Mouse (Mus musculus) midbrain, embryonic 16.5 days (tissue): ENCODE results near the gene Prcd. TPM values are rescaled to one million over a fixed set of nuclear protein-coding genes. Genes with fewer than 3 reads are reported as not detected.
"Not testable (repeated sequence)": the region's sequence is repeated elsewhere in the genome, so short reads cannot be mapped to it uniquely, and the experiment has no call there.

ENCODE experiments used
- ATAC-seq: fragments of 200-750 bp; cut with Nextera tagmentation; 2 replicates; pipeline ENCODE4 v1.8.0; 2017; ENCODE audit warnings: moderate TSS enrichment
- H3K27ac ChIP-seq: fragments of 300-500 bp; sonication (generic); 2 replicates; pipeline ENCODE4 v1.5.1; 2014; ENCODE audit warnings: mild to moderate bottlenecking, low read length, mixed read lengths
- H3K27me3 ChIP-seq: fragments of 300-500 bp; sonication (generic); 2 replicates; pipeline ENCODE4 v1.6.1; 2014; ENCODE audit warnings: low read depth, low read length, mixed read lengths; ENCODE audit not compliant: control insufficient read depth, insufficient read depth
- H3K36me3 ChIP-seq: fragments of 300-500 bp; sonication (generic); 2 replicates; pipeline ENCODE4 v1.6.1; 2014; ENCODE audit warnings: mild to moderate bottlenecking, low read length, moderate library complexity, mixed read lengths; ENCODE audit not compliant: control insufficient read depth, insufficient read depth
- H3K4me1 ChIP-seq: fragments of 300-500 bp; sonication (generic); 2 replicates; pipeline ENCODE4 v1.6.1; 2014; ENCODE audit warnings: mild to moderate bottlenecking, low read length, mixed read lengths; ENCODE audit not compliant: control insufficient read depth, insufficient read depth
- H3K4me2 ChIP-seq: fragments of 300-500 bp; sonication (generic); 2 replicates; pipeline ENCODE4 v1.6.1; 2014; ENCODE audit warnings: mild to moderate bottlenecking, low read length, mixed read lengths
- H3K4me3 ChIP-seq: fragments of 300-500 bp; sonication (generic); 2 replicates; pipeline ENCODE4 v1.5.1; 2014; ENCODE audit warnings: low read depth, mild to moderate bottlenecking, low read length, moderate library complexity, mixed read lengths
- H3K9ac ChIP-seq: fragments of 300-500 bp; sonication (generic); 2 replicates; pipeline ENCODE4 v1.6.1; 2014; ENCODE audit warnings: low read depth, low read length, mixed read lengths
- H3K9me3 ChIP-seq: fragments of 300-500 bp; sonication (generic); replicated peaks from 2 replicates; pipeline ENCODE4 v1.6.1; 2014; ENCODE audit warnings: mild to moderate bottlenecking, low read length, mixed read lengths; ENCODE audit not compliant: control insufficient read depth, poor library complexity, severe bottlenecking
- WGBS: fragments of 180-500 bp; shearing (Covaris S2); extraction: QIAGEN DNeasy Blood & Tissue Kit; methylation state at CpG from one replicate; pipeline ENCODE4 v1.1.7; 2014; 5-methylcytosine and 5-hydroxymethylcytosine counted together
- polyA plus RNA-seq: library from polyadenylated mRNA; unstranded; fragments of >200 nt; fragmentation: Nextera tagmentation; extraction: Ambion mirVana; gene quantifications from 2 replicates; pipeline ENCODE4 v1.2.1, GENCODE M21; 2015

Gene Prcd
- polyA plus RNA-seq, 1 experiment from 2014 or later, result 4.4 TPM

DNA sequence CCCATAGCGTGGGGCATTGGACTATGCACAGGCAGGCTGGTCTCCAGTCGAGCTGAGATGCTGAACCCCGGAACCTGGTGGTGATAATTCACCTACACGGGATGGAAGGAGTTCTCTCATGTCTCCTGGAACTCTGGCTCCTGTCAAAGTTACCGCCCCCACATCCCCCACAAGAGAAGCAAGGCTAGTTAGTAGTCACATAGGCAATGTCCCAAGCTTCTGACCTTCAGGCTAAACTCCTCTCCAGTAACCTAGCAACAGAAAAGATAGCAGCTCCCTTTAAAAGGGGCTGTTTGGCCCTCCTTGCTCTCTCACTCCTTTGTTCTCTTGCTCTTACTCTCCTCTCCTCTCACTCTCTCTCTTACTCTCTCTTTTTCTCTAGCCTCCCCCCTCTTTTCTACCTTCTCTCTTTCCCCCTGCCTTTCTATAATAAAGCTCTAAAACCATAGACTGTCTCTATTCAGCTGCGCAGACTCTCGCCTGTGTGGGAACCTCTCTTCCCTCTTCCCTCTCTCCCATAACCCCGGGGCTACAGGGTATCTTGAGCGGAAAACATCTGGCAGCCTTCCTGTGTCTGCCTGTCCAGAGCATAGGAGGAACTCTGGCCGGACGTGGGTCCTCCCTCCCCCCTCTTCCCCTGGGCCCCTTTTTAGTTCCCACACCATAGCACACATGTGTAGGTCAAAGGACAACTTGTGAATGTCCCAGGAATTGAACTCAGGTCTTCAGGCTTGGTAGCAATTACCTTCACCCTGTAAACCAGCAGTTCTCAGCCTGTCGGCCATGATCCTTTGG is 23.0 kb upstream of the Prcd start:
- 62% methylated on average over 12 of the region's 12 CpGs for WGBS
- Histone ChIP-seq H3K27me3 (peaks cover 2% of the 10 kb centered on the region; the same call in 1 of the 2 replicates), H3K9ac (no peak overlapping the region), H3K4me1 (no peaks in the 10 kb centered on the region), H3K4me2 (no peak overlapping the region), H3K36me3 (no peaks in the 10 kb centered on the region), H3K27ac (no peak overlapping the region), H3K4me3 (no peak overlapping the region), H3K9me3 (no peaks in the 10 kb centered on the region)
- no peak for ATAC-seq

GRCm38 (mm10) chr11:116632962-116633361 is 20.4 kb upstream of the Prcd start:
- H3K27ac ChIP-seq, result no peak overlapping the region
- H3K4me3 ChIP-seq, result no peak overlapping the region
- no peaks in the 10 kb centered on the region for H3K27me3 ChIP-seq
- H3K9ac ChIP-seq, result no peak overlapping the region
- 55% methylated on average over 10 of the region's 10 CpGs for WGBS
- H3K4me2 ChIP-seq, result no peak overlapping the region
- no peaks in the 10 kb centered on the region for H3K4me1 ChIP-seq
- H3K9me3 ChIP-seq, result no peaks in the 10 kb centered on the region
- no peak for ATAC-seq
- H3K36me3 ChIP-seq, result no peaks in the 10 kb centered on the region

- not testable (repeated sequence) for H3K9me3 ChIP-seq, H3K4me1 ChIP-seq, H3K9ac ChIP-seq, H3K4me2 ChIP-seq, ATAC-seq, H3K27ac ChIP-seq, H3K4me3 ChIP-seq, H3K36me3 ChIP-seq, H3K27me3 ChIP-seq
- WGBS, result 75% methylated on average over 8 of the region's 8 CpGs
Measured at GRCm38 (mm10) chr11:116636607-116637006, 16.7 kb upstream of the Prcd start.

- no peak overlapping the region for H3K4me2 ChIP-seq
- H3K9me3 ChIP-seq, result no peaks in the 10 kb centered on the region
- peaks cover 10% of the 10 kb centered on the region for H3K4me1 ChIP-seq
- H3K36me3 ChIP-seq, result no peaks in the 10 kb centered on the region
- H3K4me3 ChIP-seq, result no peak overlapping the region
- H3K27ac ChIP-seq, result no peak overlapping the region
- ATAC-seq, result no peak
- H3K9ac ChIP-seq, result no peak overlapping the region
- WGBS, result 45% methylated on average over 5 of the region's 5 CpGs
- H3K27me3 ChIP-seq, result no peaks in the 10 kb centered on the region
Measured at GRCm38 (mm10) chr11:116641168-116641567, 12.2 kb upstream of the Prcd start.

GRCm38 (mm10) chr11:116641731-116642130 is 11.6 kb upstream of the Prcd start:
- no peak overlapping the region for H3K27ac ChIP-seq
- no peak overlapping the region for H3K9ac ChIP-seq
- WGBS, result 70% methylated on average over 3 of the region's 3 CpGs
- no peak for ATAC-seq
- H3K36me3 ChIP-seq, result no peaks in the 10 kb centered on the region
- H3K9me3 ChIP-seq, result no peaks in the 10 kb centered on the region
- H3K4me2 ChIP-seq, result no peak overlapping the region
- no peaks in the 10 kb centered on the region for H3K27me3 ChIP-seq
- H3K4me3 ChIP-seq, result no peak overlapping the region
- peaks cover 10% of the 10 kb centered on the region for H3K4me1 ChIP-seq

GRCm38 (mm10) chr11:116642681-116643578 is 10.4 kb upstream of the Prcd start:
- no peaks in the 10 kb centered on the region for H3K27me3 ChIP-seq
- H3K9ac ChIP-seq, result peak overlapping the region; percentile 61
- peak; percentile 73 for ATAC-seq
- 40% methylated on average over 14 of the region's 14 CpGs for WGBS
- H3K27ac ChIP-seq, result peak overlapping the region; percentile 55
- H3K4me2 ChIP-seq, result peak overlapping the region; percentile 45
- H3K9me3 ChIP-seq, result no peaks in the 10 kb centered on the region
- no peaks in the 10 kb centered on the region for H3K36me3 ChIP-seq
- no peak overlapping the region for H3K4me3 ChIP-seq
- H3K4me1 ChIP-seq, result peaks cover 10% of the 10 kb centered on the region

GRCm38 (mm10) chr11:116643579-116644224 is 9.6 kb upstream of the Prcd start:
- WGBS, result 5% methylated on average over 19 of the region's 19 CpGs
- Histone ChIP-seq H3K4me3 (no peak overlapping the region), H3K9me3 (no peaks in the 10 kb centered on the region), H3K27ac (peak overlapping the region; percentile 55), H3K36me3 (no peaks in the 10 kb centered on the region), H3K4me1 (peaks cover 10% of the 10 kb centered on the region), H3K27me3 (no peaks in the 10 kb centered on the region), H3K4me2 (peak overlapping the region; percentile 45), H3K9ac (peak overlapping the region; percentile 61)
- peak; percentile 52 for ATAC-seq

DNA sequence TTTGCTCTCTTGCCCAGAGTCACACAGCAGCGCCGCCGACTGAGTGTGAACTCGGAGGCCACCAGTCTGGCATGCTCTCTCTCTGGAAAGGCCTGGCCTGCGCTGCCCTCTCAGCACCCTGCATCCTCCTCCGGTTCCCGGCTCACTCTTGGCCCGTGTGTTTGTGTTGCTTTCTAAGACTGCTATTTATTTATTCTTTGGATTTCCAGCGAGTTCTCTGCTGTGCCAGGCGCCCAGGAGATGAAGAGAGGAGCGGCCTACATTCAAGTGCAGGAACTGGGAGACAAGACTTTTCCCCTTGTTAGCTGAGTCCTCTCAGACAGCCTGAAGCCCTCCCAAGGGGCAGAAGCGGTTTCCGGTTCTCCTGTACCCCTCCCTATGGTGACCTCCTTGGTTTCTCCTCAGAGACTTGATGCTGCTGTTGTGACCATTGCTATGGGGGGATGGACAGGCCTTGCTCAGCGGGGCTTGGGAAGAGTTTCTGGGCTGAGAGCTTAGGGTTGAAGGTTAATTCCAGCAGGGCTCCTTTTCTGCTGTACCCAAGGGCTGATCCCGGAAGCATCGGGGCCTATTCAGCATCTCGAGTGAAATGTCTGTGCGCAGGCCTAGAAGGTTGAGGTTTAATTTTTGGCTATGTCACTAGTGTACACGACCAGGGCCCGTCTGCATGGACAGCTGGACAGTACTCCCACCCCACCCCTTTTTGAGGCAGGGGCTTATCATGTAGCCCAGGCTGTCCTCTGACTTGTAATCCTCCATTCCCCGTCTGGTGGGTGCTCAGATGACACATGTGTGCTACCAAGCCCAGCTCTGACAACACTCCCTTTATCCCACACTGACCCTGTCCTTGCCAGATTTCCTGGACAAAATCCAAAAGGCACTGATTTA is 8.9 kb upstream of the Prcd start:
- Histone ChIP-seq H3K9me3 (no peaks in the 10 kb centered on the region), H3K4me3 (no peak overlapping the region), H3K4me2 (no peak overlapping the region), H3K27me3 (no peaks in the 10 kb centered on the region), H3K27ac (0 out of 2 replicates have a peak overlapping the region, but pooled peaks have one; percentile 8), H3K4me1 (peaks cover 10% of the 10 kb centered on the region), H3K9ac (peak overlapping the region; percentile 61; the same call in 1 of the 2 replicates), H3K36me3 (no peaks in the 10 kb centered on the region)
- WGBS, result 42% methylated on average over 21 of the region's 21 CpGs
- ATAC-seq, result no peak
